Mouse (Mus musculus) adipocyte (in vitro differentiated cells): ENCODE results near the gene 2310039H08Rik.
"Not testable (repeated sequence)": the region's sequence is repeated elsewhere in the genome, so short reads cannot be mapped to it uniquely, and the experiment has no call there.

Experiments used
- DNase-seq: peaks from one replicate; pipeline ENCODE4 v3.0.0-alpha.2; 2016; ENCODE audit warnings: low spot score

Gene 2310039H08Rik

DNA sequence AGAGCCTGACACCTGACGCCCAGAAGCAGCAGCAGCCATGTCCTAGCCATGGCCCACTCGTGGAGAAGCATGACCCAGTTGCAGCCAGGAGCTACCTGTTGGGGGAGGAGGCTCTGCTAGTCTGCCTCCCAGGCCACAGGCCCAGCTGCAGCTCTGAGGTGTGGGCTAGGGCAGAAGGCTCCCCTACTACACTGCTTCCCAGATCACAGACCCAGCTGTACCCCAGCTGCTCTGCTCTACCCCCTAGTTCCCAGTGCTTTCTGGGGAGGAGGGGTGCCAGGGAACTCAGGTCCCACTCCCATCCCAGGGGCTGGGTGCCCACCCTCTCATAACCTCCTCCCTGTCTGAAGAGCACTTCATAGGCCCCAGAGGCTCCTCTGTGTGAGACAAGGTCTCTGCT, 8.9 kb upstream of the 2310039H08Rik start, which contains the start of gene Ptcra:
Ptcra (minus strand) TSS at position 169 of the 400 bp plus-strand sequence.
- DNase-seq: no peak

DNA sequence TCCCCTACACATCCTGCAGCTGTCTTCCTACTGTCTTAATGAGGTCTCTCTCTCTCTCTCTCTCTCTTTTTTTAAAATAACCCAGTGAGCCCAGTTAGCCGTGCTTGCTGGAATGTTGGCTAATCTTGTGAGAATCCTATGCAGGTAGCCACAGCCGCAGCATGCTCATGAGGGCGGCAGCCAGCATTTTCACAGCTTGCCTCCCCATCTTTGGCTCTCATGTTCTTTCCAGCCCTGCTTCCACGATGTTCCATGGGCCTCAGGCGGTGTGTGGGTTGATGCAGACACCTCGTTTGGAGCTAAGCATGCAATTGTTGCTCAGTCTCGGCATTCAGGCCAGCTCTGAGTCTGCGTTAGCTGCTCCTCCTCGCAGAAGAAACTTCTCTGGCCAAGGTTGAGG, 7.5 kb upstream of the 2310039H08Rik start:
- DNase-seq: not testable (repeated sequence)

DNA sequence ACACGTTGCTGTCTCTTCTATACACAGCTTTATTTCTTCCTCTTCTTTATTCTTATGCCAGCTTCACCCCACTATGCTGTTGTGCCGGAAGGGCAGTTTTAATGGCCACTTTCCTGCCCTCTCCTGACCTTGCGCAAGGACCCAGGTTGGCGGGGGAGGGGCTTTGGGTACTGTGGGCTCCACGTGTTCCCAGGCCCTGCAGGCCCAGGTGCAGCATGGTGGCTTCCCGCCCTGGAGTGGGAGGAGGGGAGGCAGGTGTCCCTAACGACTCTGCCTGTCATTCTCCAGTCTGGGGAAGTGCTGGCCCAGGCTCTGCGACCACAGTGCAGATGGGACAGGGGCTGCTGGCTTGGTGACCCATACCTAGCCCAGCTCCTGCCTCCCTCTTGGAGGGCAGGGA, 4.6 kb upstream of the 2310039H08Rik start:
- DNase-seq: no peak

DNA sequence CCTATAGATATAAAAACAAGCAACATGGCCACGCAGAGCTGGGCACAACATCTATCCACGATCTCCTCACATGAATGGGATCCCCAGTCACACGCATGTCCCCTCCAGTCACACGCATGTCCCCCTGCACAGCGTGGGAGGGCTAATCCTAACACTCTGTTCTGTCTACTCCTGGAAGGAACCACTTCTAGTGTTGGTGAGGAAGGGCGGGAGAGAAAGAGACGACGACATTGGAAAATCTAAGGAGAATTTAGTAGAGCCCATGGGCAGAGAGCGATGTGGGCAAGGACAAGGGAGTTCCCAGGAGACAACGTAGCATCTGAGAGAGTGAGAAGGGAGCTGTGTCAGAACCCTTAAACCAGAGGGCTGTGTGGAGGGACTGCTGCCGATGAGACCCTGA, 1.9 kb upstream of the 2310039H08Rik start:
- no peak for DNase-seq

GRCm38 (mm10) chr17:46771025-46771424, 1.4 kb upstream of the 2310039H08Rik start:
- DNase-seq: no peak

DNA sequence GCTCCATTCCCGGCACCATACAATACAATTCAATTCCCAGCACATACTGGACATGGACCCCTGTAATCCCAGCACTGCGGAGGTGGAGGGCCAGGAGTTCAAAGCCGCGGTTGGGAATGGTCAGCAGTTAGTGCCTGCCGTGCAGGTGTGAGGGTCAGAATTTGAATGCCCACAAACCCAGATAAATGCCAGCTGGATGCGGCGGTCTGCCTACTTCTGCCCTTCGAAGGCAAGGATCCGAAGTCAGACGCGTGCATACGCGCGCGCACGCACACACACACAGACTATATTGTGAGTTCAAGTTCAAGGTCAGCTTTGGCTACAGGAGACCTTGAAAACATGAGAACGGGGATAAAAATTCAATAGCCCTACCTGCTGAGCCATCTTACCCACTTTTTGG, 819 bp upstream of the 2310039H08Rik start:
- DNase-seq: no peak

DNA sequence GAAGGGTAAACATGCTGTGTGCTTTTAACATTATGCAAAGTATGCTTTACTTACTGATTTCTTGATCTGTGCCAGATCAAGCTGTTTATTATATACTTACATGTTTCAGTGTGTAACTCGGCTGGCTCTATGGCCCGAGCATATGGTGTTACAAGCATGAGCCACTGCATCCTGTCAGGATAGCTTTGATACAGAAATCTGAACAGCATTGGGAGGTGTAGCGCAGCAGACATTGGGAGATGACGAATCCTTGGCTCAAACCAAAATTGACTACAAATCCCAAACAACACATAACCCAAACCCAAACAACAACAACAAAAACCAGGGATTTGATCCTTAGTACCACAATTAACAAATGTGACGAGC, 414 bp upstream of the 2310039H08Rik start:
- no peak for DNase-seq

DNA sequence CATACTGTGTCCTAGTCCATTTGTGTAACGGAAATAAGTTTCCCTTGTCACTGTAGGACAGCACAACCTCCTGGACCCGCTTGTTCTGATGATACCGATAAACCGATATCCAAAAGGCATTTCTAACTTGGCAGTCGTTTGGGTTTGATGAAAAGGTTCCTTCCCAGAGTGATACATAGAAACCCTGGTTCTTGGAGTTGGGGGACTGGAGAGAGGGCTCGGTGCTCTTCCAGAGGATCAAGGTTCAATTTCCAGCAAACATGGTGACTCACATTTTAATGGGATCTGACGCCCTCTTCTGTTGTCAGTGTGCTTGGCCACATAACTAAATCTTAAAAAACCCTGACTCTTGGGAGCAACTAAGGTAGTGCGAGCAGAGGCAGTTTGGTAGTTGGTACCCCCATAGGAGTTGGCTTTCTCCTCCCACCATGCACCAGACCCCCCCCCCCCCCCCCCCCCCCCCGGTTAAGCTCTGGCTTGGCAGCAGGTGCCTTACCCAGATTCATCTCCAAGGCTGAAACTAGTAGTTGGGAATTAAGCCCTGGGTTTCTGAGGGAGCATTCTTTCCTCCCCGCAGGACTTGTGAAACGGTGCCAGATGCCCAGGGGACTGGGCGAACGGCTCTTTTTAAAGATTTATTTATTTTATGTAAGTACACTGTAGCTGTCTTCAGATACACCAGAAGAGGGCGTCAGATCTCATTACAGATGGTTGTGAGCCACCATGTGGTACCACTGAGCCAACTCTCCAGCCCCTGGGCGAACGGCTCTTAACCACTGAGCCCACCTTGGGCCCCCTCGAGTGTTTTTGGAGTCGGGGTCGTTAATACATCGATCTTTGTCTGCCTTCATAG, 1.1 kb downstream of the 2310039H08Rik start:
- peak; percentile 67 for DNase-seq

- DNase-seq: no peak
Measured at GRCm38 (mm10) chr17:46774131-46774472, 1.7 kb downstream of the 2310039H08Rik start.

DNA sequence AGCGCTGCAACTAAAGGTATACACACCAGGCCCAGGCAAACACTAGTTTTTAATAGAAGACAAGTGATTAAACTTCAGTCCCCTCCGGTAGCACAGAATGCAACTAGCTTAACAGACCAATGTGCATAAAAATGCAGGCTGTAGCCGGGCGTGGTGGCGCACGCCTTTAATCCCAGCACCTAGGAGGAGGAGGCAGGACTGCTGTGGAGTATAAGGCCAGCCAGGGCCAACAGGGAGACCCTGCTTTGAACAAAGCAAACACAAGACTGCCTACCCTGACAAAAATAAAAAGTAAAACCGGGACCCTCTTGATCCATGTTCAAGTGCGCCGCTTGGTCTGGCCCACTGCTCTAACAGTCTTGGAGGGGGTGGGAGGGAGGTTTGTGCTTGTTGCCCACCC, 2.6 kb downstream of the 2310039H08Rik start:
- DNase-seq: no peak

DNA sequence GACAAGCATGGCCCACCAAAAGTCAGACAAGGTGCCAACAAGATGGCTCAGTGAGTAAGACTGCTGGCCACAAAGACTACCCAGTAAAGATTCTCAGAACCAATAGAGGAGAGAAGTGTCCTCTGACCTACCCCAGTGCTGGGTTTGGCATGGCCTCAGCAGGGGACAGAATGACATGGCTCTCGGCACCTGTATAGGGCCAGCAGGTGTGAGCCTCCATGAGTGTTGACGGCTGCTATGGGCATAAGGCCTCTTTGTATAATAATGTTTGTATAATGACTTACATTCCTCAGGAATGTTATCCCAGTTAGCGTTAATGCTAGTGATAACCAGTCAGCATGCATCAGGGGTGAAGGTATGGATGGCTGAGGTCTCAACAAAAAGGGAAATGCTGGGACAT, 3.7 kb downstream of the 2310039H08Rik start:
- no peak for DNase-seq

DNA sequence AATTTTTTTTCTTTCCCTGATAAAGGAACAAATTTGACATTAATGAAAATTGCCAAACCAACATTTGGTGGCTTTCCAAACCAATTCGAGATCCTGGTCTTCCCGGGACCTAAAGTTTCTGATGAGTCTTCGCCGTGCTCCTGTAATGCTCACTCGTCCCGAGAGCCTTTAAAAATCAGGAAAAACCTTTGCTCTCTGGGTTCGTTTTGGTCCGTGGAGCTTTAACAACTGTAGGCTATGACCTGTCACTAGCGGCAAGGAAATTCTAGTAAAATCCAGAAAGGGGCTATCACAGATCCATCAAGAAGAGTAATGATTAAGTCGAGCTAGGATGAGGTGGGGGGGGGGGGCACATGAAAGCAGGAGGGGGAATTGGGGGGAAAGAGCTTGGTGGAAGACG, 9.4 kb downstream of the 2310039H08Rik start:
- peak; percentile 58 for DNase-seq

- DNase-seq: peak; percentile 96
Measured at GRCm38 (mm10) chr17:46782341-46783221, 10.1 kb downstream of the 2310039H08Rik start, which contains the start of gene Rpl7l1. TSS of gene Rpl7l1 (minus strand) at chr17:46782672.

- no peak for DNase-seq
Measured at GRCm38 (mm10) chr17:46783222-46783565, 10.8 kb downstream of the 2310039H08Rik start.

- DNase-seq: no peak
Measured at GRCm38 (mm10) chr17:46786952-46787351, 14.5 kb downstream of the 2310039H08Rik start.

DNA sequence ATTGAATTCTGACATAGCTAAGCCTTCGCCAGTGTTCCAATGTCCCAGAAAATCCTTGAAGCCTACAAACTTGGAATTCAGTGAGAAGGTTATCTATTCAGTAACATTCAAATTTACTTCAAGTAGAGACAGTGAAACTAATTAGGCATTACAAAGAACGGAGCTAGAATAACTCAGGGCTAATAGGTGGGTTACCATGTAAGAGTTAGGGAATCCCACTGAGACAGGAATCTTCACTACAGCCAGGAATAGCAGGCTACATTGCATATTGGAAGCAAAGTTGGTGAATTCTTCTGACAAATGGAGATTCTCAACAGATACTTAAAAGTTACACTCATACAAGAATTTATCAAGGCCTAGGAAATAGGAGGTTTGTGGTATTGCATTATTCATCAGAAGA, 15.5 kb downstream of the 2310039H08Rik start:
- not testable (repeated sequence) for DNase-seq

GRCm38 (mm10) chr17:46792963-46793362, 20.5 kb downstream of the 2310039H08Rik start:
- DNase-seq: no peak

GRCm38 (mm10) chr17:46796743-46797142, 24.3 kb downstream of the 2310039H08Rik start:
- no peak for DNase-seq

DNA sequence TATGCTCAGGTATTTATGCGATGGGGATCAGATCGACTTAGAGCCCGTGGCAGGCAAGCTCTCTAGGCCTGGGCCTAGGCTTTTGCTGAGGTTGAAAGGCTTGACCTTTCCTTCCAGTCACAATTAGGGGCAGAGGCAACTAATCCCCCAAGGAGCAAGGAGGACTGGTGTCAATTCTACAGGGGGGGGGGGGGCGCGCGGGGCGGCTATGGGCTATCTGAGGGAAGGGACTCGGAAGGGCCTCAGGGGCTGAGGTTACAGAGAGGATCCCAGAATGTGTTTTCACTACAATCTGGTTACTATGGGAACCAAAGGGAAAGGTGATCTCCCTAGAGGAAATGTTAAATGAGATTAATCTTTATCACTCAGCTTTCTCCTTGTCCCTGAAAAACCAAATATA, 25.0 kb downstream of the 2310039H08Rik start:
- no peak for DNase-seq

DNA sequence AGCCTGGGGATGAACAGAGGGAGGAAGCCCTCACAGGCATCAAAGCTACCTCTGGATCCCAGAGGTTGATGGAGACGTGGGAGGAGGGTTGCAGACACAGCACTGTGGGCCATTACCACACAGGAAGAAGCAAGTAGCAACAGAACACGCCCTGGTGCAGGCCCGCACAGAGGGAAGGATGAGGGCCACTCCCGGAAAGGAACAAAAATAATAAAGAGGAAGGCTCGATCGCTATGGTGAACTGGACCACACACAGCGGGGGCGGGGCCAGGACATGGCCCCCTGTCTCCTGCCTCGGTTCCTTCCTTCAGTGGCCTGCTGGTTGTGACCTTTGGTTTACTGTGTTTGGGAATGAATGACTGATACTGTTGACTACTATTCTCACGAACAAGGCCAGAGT, 27.2 kb downstream of the 2310039H08Rik start:
- DNase-seq: no peak

DNA sequence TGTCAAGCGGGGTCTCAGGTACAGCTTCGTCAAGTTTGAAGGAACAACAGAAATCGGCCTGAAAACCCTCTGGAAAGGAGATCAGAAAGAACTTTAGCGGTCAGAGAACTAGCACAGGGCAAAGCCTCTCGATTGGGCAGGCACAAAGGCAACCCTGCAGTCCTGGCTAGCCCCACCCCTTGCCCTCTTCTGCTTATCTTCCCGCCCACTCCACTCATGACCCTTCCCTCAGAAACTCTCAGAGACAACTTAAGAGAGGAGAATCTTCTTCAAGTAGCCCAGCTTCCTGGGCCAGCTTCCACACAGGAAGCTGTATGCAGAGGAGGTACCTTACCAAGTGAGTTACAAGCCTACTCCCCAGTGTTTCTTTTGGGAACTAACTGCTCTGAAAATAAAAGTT, 29.3 kb downstream of the 2310039H08Rik start:
- no peak for DNase-seq

DNA sequence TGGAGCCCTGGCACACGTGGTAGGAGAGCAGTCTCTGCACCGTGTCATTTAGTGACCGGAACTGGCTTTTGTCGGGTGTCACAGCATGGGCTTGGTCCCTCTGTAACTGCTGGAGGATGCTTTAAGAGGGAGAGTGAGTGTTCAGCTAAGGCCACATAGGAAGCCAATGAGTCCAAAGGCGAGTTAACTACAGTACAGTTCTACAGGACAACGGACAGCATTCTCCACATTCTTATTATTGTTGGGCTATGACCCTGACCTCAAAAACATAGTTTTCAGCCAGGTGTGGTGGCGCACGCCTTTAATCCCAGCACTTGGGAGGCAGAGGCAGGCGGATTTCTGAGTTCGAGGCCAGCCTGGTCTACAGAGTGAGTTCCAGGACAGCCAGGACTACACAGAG, 35.9 kb downstream of the 2310039H08Rik start:
- no peak for DNase-seq
